Mouse (Mus musculus): ENCODE data around the gene Hist1h2bn. TPM values are rescaled to one million over a fixed set of nuclear protein-coding genes. Genes with fewer than 3 reads are reported as not detected.
"Not testable (repeated sequence)": the region's sequence is repeated elsewhere in the genome, so short reads cannot be mapped to it uniquely, and the experiment has no call there.

Hist1h2bn gene
- total RNA-seq, 4 experiments from 2014 or later = 2.0 to 7.1 (median 4.3) TPM

- no peak for DNase-seq (ENCODE audit: low spot score)
These were observed 27.2 kb downstream of the Hist1h2bn start for GRCm38 (mm10) chr13:21781021-21781555.

GRCm38 (mm10) chr13:21781639-21782038 is 27.7 kb downstream of the Hist1h2bn start:
- no peak for DNase-seq (ENCODE audit: low spot score)

- DNase-seq (ENCODE audit: low spot score) = not testable (repeated sequence)
These were observed 28.7 kb downstream of the Hist1h2bn start for GRCm38 (mm10) chr13:21782361-21783254.

GRCm38 (mm10) chr13:21783255-21783617 is 29.3 kb downstream of the Hist1h2bn start, which contains the start of gene Hist1h3i:
Gene Hist1h3i, minus strand, starts transcription at chr13:21783370.
- peak; percentile 84 for DNase-seq (ENCODE audit: low spot score)

GRCm38 (mm10) chr13:21783734-21784161 is 29.8 kb downstream of the Hist1h2bn start:
- no peak for DNase-seq (ENCODE audit: low spot score)

- DNase-seq (ENCODE audit: low spot score) = no peak
These were observed 30.4 kb downstream of the Hist1h2bn start for GRCm38 (mm10) chr13:21784311-21784710.

- no peak for DNase-seq (ENCODE audit: low spot score)
These were observed 32.4 kb downstream of the Hist1h2bn start for GRCm38 (mm10) chr13:21786189-21786898.

GRCm38 (mm10) chr13:21786899-21787629 is 33.1 kb downstream of the Hist1h2bn start, which contains the start of the genes Hist1h2an and Hist1h2bp:
Gene Hist1h2an, minus strand, starts transcription at chr13:21787218.
Gene Hist1h2bp, plus strand, starts transcription at chr13:21787461.
- peak; percentile 96 for DNase-seq (ENCODE audit: low spot score)

GRCm38 (mm10) chr13:21787760-21788593 is 34.1 kb downstream of the Hist1h2bn start:
- DNase-seq (ENCODE audit: low spot score) = no peak

- no peak for DNase-seq (ENCODE audit: low spot score)
These were observed 36.0 kb downstream of the Hist1h2bn start for GRCm38 (mm10) chr13:21789925-21790324.

GRCm38 (mm10) chr13:21790601-21791283 is 36.8 kb downstream of the Hist1h2bn start:
- DNase-seq (ENCODE audit: low spot score) = no peak

GRCm38 (mm10) chr13:21795584-21795983 is 41.7 kb downstream of the Hist1h2bn start:
- no peak for DNase-seq (ENCODE audit: low spot score)

GRCm38 (mm10) chr13:21797163-21797562 is 43.2 kb downstream of the Hist1h2bn start:
- not testable (repeated sequence) for DNase-seq (ENCODE audit: low spot score)

GRCm38 (mm10) chr13:21803058-21803457 is 49.1 kb downstream of the Hist1h2bn start:
- DNase-seq (ENCODE audit: low spot score) = not testable (repeated sequence)

Small RNA genes lying within 50 kb of the gene (microRNA-seq; reads per million reads assigned to microRNA genes)
- not detected for gene Gm44346
- gene Gm44357 = not detected
- not detected for gene Gm44367
- not detected for gene Gm44454

Other genes starting within 250 kb of the Hist1h2bn start
- gene Zkscan8, start 223.0 kb upstream of the Hist1h2bn start, total RNA-seq (2022) = 10 to 100 TPM; 10.5 to 13.0 (median 10.8) TPM
- not detected for gene Olfr1366, start 211.3 kb upstream of the Hist1h2bn start, total RNA-seq (2022)
- gene Olfr1535, start 194.2 kb upstream of the Hist1h2bn start, total RNA-seq (2022) = not detected
- not detected for gene Olfr1364, start 172.4 kb upstream of the Hist1h2bn start, total RNA-seq (2022)
- not detected for gene Olfr1362, start 140.1 kb upstream of the Hist1h2bn start, total RNA-seq (2022)
- not detected for gene Olfr11, start 111.6 kb upstream of the Hist1h2bn start, total RNA-seq (2022)
- gene Olfr1361, start 90.7 kb upstream of the Hist1h2bn start, total RNA-seq (2022) = not detected
- gene Olfr1360, start 76.7 kb upstream of the Hist1h2bn start, total RNA-seq (2022) = not detected
- gene Olfr1359, start 56.0 kb upstream of the Hist1h2bn start, total RNA-seq (2022) = not detected
- gene Hist1h2bl, start 38.0 kb upstream of the Hist1h2bn start, total RNA-seq (2022) = 10 to 100 TPM in 1 of 4 experiments, 1 to 10 TPM in 3; 5.4 to 11.8 (median 8.0) TPM
- gene Hist1h2ai, start 37.7 kb upstream of the Hist1h2bn start, total RNA-seq (2022) = 10 to 100 TPM in 2 of 4 experiments, 1 to 10 TPM in 1, not detected in 1; 1.1 to 17.1 (median 12.1) TPM
- gene Hist1h3h, start 36.5 kb upstream of the Hist1h2bn start, total RNA-seq (2022) = 10 to 100 TPM in 2 of 4 experiments, 1 to 10 TPM in 2; 5.0 to 19.2 (median 10.1) TPM
- gene Hist1h2bm, start 32.1 kb upstream of the Hist1h2bn start, total RNA-seq (2022) = 1 to 10 TPM in 2 of 4 experiments, under 1 TPM in 1, not detected in 1; 0.94 to 3.0 (median 1.8) TPM
- gene Hist1h4j, start 19.1 kb upstream of the Hist1h2bn start, total RNA-seq (2022) = 1 to 10 TPM; 1.4 to 4.4 (median 4.0) TPM
- gene Hist1h4k, start 3.6 kb upstream of the Hist1h2bn start, total RNA-seq (2022) = 10 to 100 TPM; 26.9 to 29.6 (median 28.6) TPM
- gene Hist1h2ak, start 296 bp upstream of the Hist1h2bn start, total RNA-seq (2022) = 1 to 10 TPM in 3 of 4 experiments, not detected in 1; 1.5 to 4.4 (median 2.0) TPM
- 1 to 10 TPM in 3 of 4 experiments, under 1 TPM in 1; 0.62 to 4.7 (median 2.5) TPM for gene Hist1h1b, start 26.5 kb downstream of the Hist1h2bn start, total RNA-seq (2022)
- 10 to 100 TPM in 1 of 4 experiments, 1 to 10 TPM in 3; 6.6 to 10.5 (median 8.8) TPM for gene Hist1h3i, start 29.2 kb downstream of the Hist1h2bn start, total RNA-seq (2022)
- gene Hist1h2an, start 33.1 kb downstream of the Hist1h2bn start, total RNA-seq (2022) = 1 to 10 TPM in 1 of 4 experiments, not detected in 3; 1.1 TPM
- 1 to 10 TPM in 3 of 4 experiments, under 1 TPM in 1; 0.81 to 6.2 (median 1.3) TPM for gene Hist1h2bp, start 33.3 kb downstream of the Hist1h2bn start, total RNA-seq (2022)
- 10 to 100 TPM; 25.7 to 37.7 (median 29.1) TPM for gene Hist1h2bq, start 56.1 kb downstream of the Hist1h2bn start, total RNA-seq (2022)
- gene Hist1h2ao, start 56.3 kb downstream of the Hist1h2bn start, total RNA-seq (2022) = 10 to 100 TPM in 1 of 4 experiments, not detected in 3; 16.3 TPM
- 10 to 100 TPM; 22.8 to 37.8 (median 29.3) TPM for gene Hist1h4m, start 57.6 kb downstream of the Hist1h2bn start, total RNA-seq (2022)
- gene Hist1h4n, start 78.1 kb downstream of the Hist1h2bn start, total RNA-seq (2022) = 10 to 100 TPM in 3 of 4 experiments, 1 to 10 TPM in 1; 6.1 to 17.9 (median 14.8) TPM
- 10 to 100 TPM in 1 of 4 experiments, 1 to 10 TPM in 2, not detected in 1; 3.1 to 13.1 (median 4.1) TPM for gene Hist1h2ap, start 79.4 kb downstream of the Hist1h2bn start, total RNA-seq (2022)
- gene Hist1h2br, start 79.6 kb downstream of the Hist1h2bn start, total RNA-seq (2022) = 10 to 100 TPM; 25.5 to 37.9 (median 28.9) TPM
- gene Zfp184, start 191.0 kb downstream of the Hist1h2bn start, total RNA-seq (2022) = 1 to 10 TPM in 1 of 4 experiments, under 1 TPM in 3; 0.46 to 1.0 (median 0.83) TPM
- not detected for gene Pom121l2, start 227.1 kb downstream of the Hist1h2bn start, total RNA-seq (2022)

All from heart, adult 8-10 months (tissue).